Mouse (Mus musculus) heart, adult 11 months (tissue): Measurements from ENCODE around the gene Krtap16-3.

Experiments
- DNase-seq: peaks from one replicate; pipeline ENCODE4 v3.0.0; 2022

Gene Krtap16-3

DNA sequence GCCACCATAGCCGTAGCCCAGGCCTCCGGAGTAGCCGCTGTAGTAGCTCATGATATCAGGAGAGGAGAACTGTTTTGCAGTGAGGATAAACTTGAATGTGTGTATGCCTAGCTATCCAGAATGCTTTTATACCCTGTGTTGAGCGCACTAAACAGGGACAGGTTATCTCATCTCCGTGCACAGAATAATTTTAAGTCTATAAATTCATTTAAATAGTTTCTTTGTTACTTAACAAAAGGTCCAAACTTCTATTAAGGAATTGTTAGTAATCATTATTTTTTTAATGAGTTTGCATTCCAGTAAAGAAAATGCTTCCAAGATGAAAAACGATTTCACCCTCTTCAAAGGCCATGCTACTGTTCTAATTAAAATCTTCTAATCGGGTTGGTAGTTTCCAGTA lies at the start of gene Krtap16-3:
Krtap16-3 (minus strand) TSS at position 101 of the 400 bp plus-strand sequence.
- DNase-seq, result no peak

DNA sequence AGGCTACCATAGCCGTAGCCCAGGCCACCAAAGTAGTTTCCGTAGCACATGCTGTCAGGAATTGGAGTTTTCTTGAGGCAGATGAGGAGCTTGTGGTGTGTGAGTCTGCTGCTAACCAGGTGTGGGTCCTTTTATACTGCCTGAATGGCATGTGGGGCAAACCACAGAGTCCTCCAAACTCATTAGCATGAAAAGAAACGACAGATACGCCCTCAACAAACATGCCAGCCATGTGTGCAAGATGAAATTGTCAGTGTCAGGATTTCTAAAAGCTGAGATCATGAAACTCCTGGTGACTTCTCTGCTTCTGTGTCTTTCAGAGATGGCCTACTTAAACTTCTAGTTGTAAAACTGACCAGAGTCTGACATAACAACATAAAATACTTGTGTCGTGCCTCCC lies 48.0 kb upstream of the Krtap16-3 start, which contains the start of gene Krtap22-2:
Krtap22-2 (minus strand) TSS at position 101 of the 400 bp plus-strand sequence.
- DNase-seq, result no peak

DNA sequence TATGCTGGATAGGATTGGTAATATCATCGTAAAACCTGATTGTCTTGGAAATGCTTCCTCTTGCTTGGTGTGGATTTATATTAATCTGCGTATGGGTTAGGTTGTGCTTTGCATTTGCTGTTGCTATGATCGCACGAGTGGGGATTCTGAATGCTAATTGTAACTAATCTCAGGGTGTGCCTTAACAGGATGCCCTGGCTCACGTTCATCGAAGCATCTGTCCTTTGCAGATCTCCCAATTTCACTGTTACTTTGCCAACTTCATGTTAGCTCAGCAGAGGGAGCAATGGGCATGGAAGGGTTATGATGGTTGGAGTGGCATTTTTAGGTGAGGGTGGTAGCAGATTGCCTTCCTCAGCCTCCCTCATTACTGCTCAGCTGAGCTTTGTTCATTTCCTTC lies 21.6 kb downstream of the Krtap16-3 start:
- no peak for DNase-seq

DNA sequence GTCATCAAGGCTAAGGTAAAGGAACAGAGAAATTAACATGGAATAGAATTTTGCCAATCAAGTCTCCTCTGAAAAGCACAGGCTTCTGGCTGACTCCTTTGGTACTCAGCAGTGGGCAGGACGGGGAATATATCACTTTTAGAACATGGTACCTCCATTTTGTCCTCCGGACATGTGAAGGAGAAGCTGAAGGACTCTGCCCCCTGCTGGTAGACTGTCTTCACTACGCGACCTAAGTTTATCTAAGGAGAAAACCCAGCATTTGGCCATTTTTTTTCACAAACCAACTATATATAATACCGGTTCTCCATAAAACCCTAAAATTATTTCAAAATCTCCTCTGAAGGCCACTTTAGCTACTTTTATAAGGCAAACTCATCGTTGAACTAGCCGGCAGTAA lies 24.4 kb downstream of the Krtap16-3 start:
- no peak for DNase-seq

DNA sequence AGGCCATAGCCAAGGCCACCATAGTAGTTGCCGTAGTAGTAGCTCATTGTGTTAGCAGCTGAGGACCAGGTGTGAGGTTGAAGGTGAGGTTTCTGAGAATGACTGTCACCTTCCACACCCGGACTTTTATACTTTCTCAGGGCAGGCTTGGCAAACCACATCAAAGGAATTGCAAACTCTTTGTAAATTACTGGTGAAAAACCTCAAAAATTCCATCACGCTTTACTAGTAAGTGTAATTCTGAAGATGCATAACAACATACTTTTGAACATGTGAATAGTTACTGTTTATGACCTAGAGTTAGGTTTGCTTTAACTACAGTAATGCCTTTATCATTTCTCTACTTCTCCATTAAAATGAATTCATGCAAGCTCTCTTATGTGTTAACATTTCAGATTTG lies 30.5 kb downstream of the Krtap16-3 start, which contains the start of gene Krtap19-9b:
Krtap19-9b (minus strand) TSS at position 101 of the 400 bp plus-strand sequence.
- DNase-seq, result no peak
